Mouse (Mus musculus): Measurements from ENCODE around the gene 4933415A04Rik. TPM values are rescaled to one million over a fixed set of nuclear protein-coding genes. Genes with fewer than 3 reads are reported as not detected.

4933415A04Rik gene
- polyA plus RNA-seq, 1 experiment from 2014 or later = 3.4 TPM

GRCm38 (mm10) chr11:43612834-43613488 is 26.1 kb downstream of the 4933415A04Rik start:
- peak; percentile 71 for ATAC-seq (ENCODE audit: insufficient read depth, low FRiP score)
- no peaks in the 10 kb centered on the region for H3K27me3 ChIP-seq (ENCODE audit: control insufficient read depth, insufficient read depth, low read length)
- H3K4me1 ChIP-seq (ENCODE audit: control insufficient read depth, insufficient read depth, low read length) = peaks cover 12% of the 10 kb centered on the region
- no peaks in the 10 kb centered on the region for H3K9me3 ChIP-seq (replicated peaks; ENCODE audit: control insufficient read depth, low read length)
- peak overlapping the region; percentile 65 for H3K27ac ChIP-seq (ENCODE audit: low read length)
- H3K36me3 ChIP-seq (ENCODE audit: control insufficient read depth, insufficient read depth, low read length) = no peaks in the 10 kb centered on the region
- WGBS = 22% methylated on average over 12 of the region's 12 CpGs
- H3K9ac ChIP-seq (ENCODE audit: low read length) = peak overlapping the region; percentile 61
- H3K4me3 ChIP-seq (replicated peaks; ENCODE audit: low read length) = no peak overlapping the region
- H3K4me2 ChIP-seq (ENCODE audit: low read depth, low read length) = no peak overlapping the region

GRCm38 (mm10) chr11:43617924-43618323 is 31.1 kb downstream of the 4933415A04Rik start:
- WGBS = 38% methylated on average over 5 of the region's 5 CpGs
- Histone ChIP-seq H3K4me1 (ENCODE audit: control insufficient read depth, insufficient read depth, low read length) (peaks cover 19% of the 10 kb centered on the region), H3K27me3 (ENCODE audit: control insufficient read depth, insufficient read depth, low read length) (no peaks in the 10 kb centered on the region), H3K36me3 (ENCODE audit: control insufficient read depth, insufficient read depth, low read length) (no peaks in the 10 kb centered on the region), H3K4me2 (ENCODE audit: low read depth, low read length) (no peak overlapping the region), H3K9ac (ENCODE audit: low read length) (peak overlapping the region; percentile 26; the same call in 1 of the 2 replicates), H3K27ac (ENCODE audit: low read length) (peak overlapping the region; percentile 76), H3K4me3 (replicated peaks; ENCODE audit: low read length) (no peak overlapping the region), H3K9me3 (replicated peaks; ENCODE audit: control insufficient read depth, low read length) (no peaks in the 10 kb centered on the region)
- ATAC-seq (ENCODE audit: insufficient read depth, low FRiP score) = peak; percentile 75; the same call in 1 of the 2 replicates

- Histone ChIP-seq H3K27ac (ENCODE audit: low read length) (peak overlapping the region; percentile 76), H3K4me2 (ENCODE audit: low read depth, low read length) (no peak overlapping the region), H3K4me3 (replicated peaks; ENCODE audit: low read length) (no peak overlapping the region), H3K36me3 (ENCODE audit: control insufficient read depth, insufficient read depth, low read length) (no peaks in the 10 kb centered on the region), H3K27me3 (ENCODE audit: control insufficient read depth, insufficient read depth, low read length) (no peaks in the 10 kb centered on the region), H3K4me1 (ENCODE audit: control insufficient read depth, insufficient read depth, low read length) (peaks cover 16% of the 10 kb centered on the region), H3K9ac (ENCODE audit: low read length) (0 out of 2 replicates have a peak overlapping the region, but pooled peaks have one; percentile 12), H3K9me3 (replicated peaks; ENCODE audit: control insufficient read depth, low read length) (no peaks in the 10 kb centered on the region)
- WGBS = 54% methylated on average over 7 of the region's 7 CpGs
- peak; percentile 20; the same call in 1 of the 2 replicates for ATAC-seq (ENCODE audit: insufficient read depth, low FRiP score)
Observed at GRCm38 (mm10) chr11:43618403-43618802, 31.6 kb downstream of the 4933415A04Rik start.

GRCm38 (mm10) chr11:43621769-43622168 is 34.9 kb downstream of the 4933415A04Rik start:
- Histone ChIP-seq H3K27me3 (ENCODE audit: control insufficient read depth, insufficient read depth, low read length) (no peaks in the 10 kb centered on the region), H3K36me3 (ENCODE audit: control insufficient read depth, insufficient read depth, low read length) (no peaks in the 10 kb centered on the region), H3K27ac (ENCODE audit: low read length) (no peak overlapping the region), H3K4me3 (replicated peaks; ENCODE audit: low read length) (no peak overlapping the region), H3K4me1 (ENCODE audit: control insufficient read depth, insufficient read depth, low read length) (peaks cover 24% of the 10 kb centered on the region), H3K9me3 (replicated peaks; ENCODE audit: control insufficient read depth, low read length) (no peaks in the 10 kb centered on the region), H3K9ac (ENCODE audit: low read length) (no peak overlapping the region), H3K4me2 (ENCODE audit: low read depth, low read length) (no peak overlapping the region)
- ATAC-seq (ENCODE audit: insufficient read depth, low FRiP score) = no peak
- WGBS = 63% methylated on average over 5 of the region's 5 CpGs

GRCm38 (mm10) chr11:43624341-43624740 is 37.5 kb downstream of the 4933415A04Rik start:
- 92% methylated on average over 1 of the region's 1 CpGs for WGBS
- Histone ChIP-seq H3K9ac (ENCODE audit: low read length) (no peak overlapping the region), H3K4me2 (ENCODE audit: low read depth, low read length) (no peak overlapping the region), H3K27me3 (ENCODE audit: control insufficient read depth, insufficient read depth, low read length) (no peaks in the 10 kb centered on the region), H3K27ac (ENCODE audit: low read length) (no peak overlapping the region), H3K4me3 (replicated peaks; ENCODE audit: low read length) (no peak overlapping the region), H3K36me3 (ENCODE audit: control insufficient read depth, insufficient read depth, low read length) (no peaks in the 10 kb centered on the region), H3K4me1 (ENCODE audit: control insufficient read depth, insufficient read depth, low read length) (peaks cover 16% of the 10 kb centered on the region), H3K9me3 (replicated peaks; ENCODE audit: control insufficient read depth, low read length) (no peaks in the 10 kb centered on the region)
- ATAC-seq (ENCODE audit: insufficient read depth, low FRiP score) = no peak

GRCm38 (mm10) chr11:43626300-43626926 is 39.6 kb downstream of the 4933415A04Rik start:
- peaks cover 16% of the 10 kb centered on the region for H3K4me1 ChIP-seq (ENCODE audit: control insufficient read depth, insufficient read depth, low read length)
- ATAC-seq (ENCODE audit: insufficient read depth, low FRiP score) = peak; percentile 81
- H3K27ac ChIP-seq (ENCODE audit: low read length) = peak overlapping the region; percentile 78
- no peaks in the 10 kb centered on the region for H3K9me3 ChIP-seq (replicated peaks; ENCODE audit: control insufficient read depth, low read length)
- H3K4me3 ChIP-seq (replicated peaks; ENCODE audit: low read length) = peak overlapping the region; percentile 21; the same call in 1 of the 2 replicates
- H3K27me3 ChIP-seq (ENCODE audit: control insufficient read depth, insufficient read depth, low read length) = no peaks in the 10 kb centered on the region
- no peaks in the 10 kb centered on the region for H3K36me3 ChIP-seq (ENCODE audit: control insufficient read depth, insufficient read depth, low read length)
- H3K9ac ChIP-seq (ENCODE audit: low read length) = peak overlapping the region; percentile 62
- peak overlapping the region; percentile 54 for H3K4me2 ChIP-seq (ENCODE audit: low read depth, low read length)
- WGBS = 12% methylated on average over 12 of the region's 12 CpGs

- no peaks in the 10 kb centered on the region for H3K36me3 ChIP-seq (ENCODE audit: control insufficient read depth, insufficient read depth, low read length)
- peak overlapping the region; percentile 78 for H3K27ac ChIP-seq (ENCODE audit: low read length)
- H3K4me1 ChIP-seq (ENCODE audit: control insufficient read depth, insufficient read depth, low read length) = peaks cover 16% of the 10 kb centered on the region
- H3K9me3 ChIP-seq (replicated peaks; ENCODE audit: control insufficient read depth, low read length) = no peaks in the 10 kb centered on the region
- 40% methylated on average over 18 of the region's 18 CpGs for WGBS
- no peaks in the 10 kb centered on the region for H3K27me3 ChIP-seq (ENCODE audit: control insufficient read depth, insufficient read depth, low read length)
- no peak for ATAC-seq (ENCODE audit: insufficient read depth, low FRiP score)
- H3K9ac ChIP-seq (ENCODE audit: low read length) = peak overlapping the region; percentile 62; the same call in 1 of the 2 replicates
- peak overlapping the region; percentile 54 for H3K4me2 ChIP-seq (ENCODE audit: low read depth, low read length)
- 0 out of 2 replicates have a peak overlapping the region, but pooled peaks have one; percentile 21 for H3K4me3 ChIP-seq (replicated peaks; ENCODE audit: low read length)
Observed at GRCm38 (mm10) chr11:43626927-43627645, 40.2 kb downstream of the 4933415A04Rik start.

- no peaks in the 10 kb centered on the region for H3K36me3 ChIP-seq (ENCODE audit: control insufficient read depth, insufficient read depth, low read length)
- H3K4me2 ChIP-seq (ENCODE audit: low read depth, low read length) = no peak overlapping the region
- H3K27ac ChIP-seq (ENCODE audit: low read length) = no peak overlapping the region
- whole genome bisulfite sequencing = 82% methylated on average over 9 of the region's 9 CpGs
- no peaks in the 10 kb centered on the region for H3K9me3 ChIP-seq (replicated peaks; ENCODE audit: control insufficient read depth, low read length)
- H3K4me1 ChIP-seq (ENCODE audit: control insufficient read depth, insufficient read depth, low read length) = peaks cover 27% of the 10 kb centered on the region
- no peak for ATAC-seq (ENCODE audit: insufficient read depth, low FRiP score)
- H3K9ac ChIP-seq (ENCODE audit: low read length) = no peak overlapping the region
- no peaks in the 10 kb centered on the region for H3K27me3 ChIP-seq (ENCODE audit: control insufficient read depth, insufficient read depth, low read length)
- no peak overlapping the region for H3K4me3 ChIP-seq (replicated peaks; ENCODE audit: low read length)
Observed at GRCm38 (mm10) chr11:43631645-43632044, 44.8 kb downstream of the 4933415A04Rik start.

GRCm38 (mm10) chr11:43632566-43632965 is 45.7 kb downstream of the 4933415A04Rik start:
- WGBS = 26% methylated on average over 4 of the region's 4 CpGs
- Histone ChIP-seq H3K27ac (ENCODE audit: low read length) (peak overlapping the region; percentile 22; the same call in 1 of the 2 replicates), H3K4me1 (ENCODE audit: control insufficient read depth, insufficient read depth, low read length) (peaks cover 20% of the 10 kb centered on the region), H3K9ac (ENCODE audit: low read length) (0 out of 2 replicates have a peak overlapping the region, but pooled peaks have one; percentile 3), H3K27me3 (ENCODE audit: control insufficient read depth, insufficient read depth, low read length) (no peaks in the 10 kb centered on the region), H3K9me3 (replicated peaks; ENCODE audit: control insufficient read depth, low read length) (no peaks in the 10 kb centered on the region), H3K36me3 (ENCODE audit: control insufficient read depth, insufficient read depth, low read length) (no peaks in the 10 kb centered on the region), H3K4me3 (replicated peaks; ENCODE audit: low read length) (no peak overlapping the region), H3K4me2 (ENCODE audit: low read depth, low read length) (no peak overlapping the region)
- no peak for ATAC-seq (ENCODE audit: insufficient read depth, low FRiP score)
